Mouse (Mus musculus): ENCODE results near the gene Gm49337. TPM values are rescaled to one million over a fixed set of nuclear protein-coding genes. Genes with fewer than 3 reads are reported as not detected.

The Gm49337 gene
- polyA plus RNA-seq (2016; fragmentation: Nextera tagmentation; extraction: Ambion mirVana) = not detected in 2 replicates

DNA sequence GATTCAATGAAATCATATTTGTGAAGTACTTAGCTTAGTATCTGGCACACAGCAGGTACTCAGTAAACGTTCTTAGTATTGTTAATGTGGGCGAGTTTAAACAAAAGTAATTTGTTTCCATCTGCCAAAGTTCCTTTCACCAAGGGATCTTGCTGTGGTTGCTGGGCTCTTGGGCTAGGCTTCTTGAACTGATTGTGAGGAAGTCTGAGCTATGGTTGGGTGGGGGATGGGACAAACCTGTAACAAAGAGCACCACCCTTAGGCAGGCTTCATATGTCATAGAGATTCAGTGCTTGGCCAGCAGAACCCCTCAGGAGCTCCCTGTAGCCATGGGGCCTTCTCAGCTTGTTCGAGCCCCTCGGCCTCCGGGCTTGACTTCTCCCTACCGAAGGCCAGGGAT lies at the start of gene Gm49337, which contains the start of gene 1700042G07Rik:
TSS of gene Gm49337 (plus strand) at position 313 of the 400 bp plus-strand sequence.
TSS of gene 1700042G07Rik (plus strand) at position 301 of the 400 bp plus-strand sequence.
- H3K4me1 ChIP-seq (replicated peaks) = peaks cover 29% of the 10 kb centered on the region

DNA sequence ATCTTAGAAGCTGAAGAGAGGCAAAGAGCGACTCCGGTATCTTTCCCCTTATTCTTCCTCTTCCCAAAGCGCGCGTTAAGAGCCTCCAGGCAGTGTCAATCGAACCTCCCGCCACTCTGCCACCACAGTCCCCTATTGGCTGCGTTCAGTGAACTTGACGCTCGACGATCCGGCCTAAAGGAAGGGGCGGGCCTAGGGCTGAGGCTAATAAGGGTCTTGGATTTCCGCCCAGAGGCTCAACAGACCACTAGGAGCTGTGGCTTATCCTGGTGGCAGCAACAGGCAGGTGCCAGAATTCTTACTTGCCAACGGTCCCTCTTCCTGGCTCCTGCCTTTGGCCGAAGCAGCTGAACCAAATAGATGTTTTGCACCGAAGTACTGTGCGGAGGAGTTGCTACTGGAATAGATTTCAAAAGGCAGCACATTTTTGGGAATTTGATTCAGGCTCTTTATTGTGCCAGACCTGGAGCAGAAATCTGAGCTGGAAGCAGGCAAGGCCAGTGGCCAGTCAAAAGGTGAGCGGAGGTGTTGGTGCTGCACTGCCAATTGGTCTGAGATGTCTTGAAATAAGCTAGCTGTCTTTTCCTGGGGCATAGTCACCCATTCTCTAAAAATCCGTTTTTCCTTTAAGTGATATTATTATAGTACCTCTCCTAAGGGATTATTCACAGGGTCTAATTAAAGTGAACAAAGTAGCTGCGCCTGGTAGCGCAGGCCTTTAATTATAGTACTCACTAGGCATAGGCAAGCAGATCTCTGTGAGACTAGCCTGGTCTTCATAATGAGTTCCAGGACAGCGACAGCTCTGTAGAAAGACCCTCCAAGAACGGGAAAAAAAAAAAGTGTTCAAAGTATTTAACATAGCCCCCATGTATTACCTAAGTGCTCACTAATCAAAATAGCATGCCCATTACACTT lies 49.3 kb upstream of the Gm49337 start, which contains the start of the genes Rad54l and Pomgnt1:
TSS of gene Rad54l (minus strand) at position 89 of the 918 bp plus-strand sequence.
TSS of gene Pomgnt1 (plus strand) at position 239 of the 918 bp plus-strand sequence.
- Histone ChIP-seq H3K4me1 (replicated peaks) (peaks cover 13% of the 10 kb centered on the region), H3K9ac (replicated peaks) (peak within 1 kb of the TSS; percentile 66), H3K4me2 (peak within 1 kb of the TSS; percentile 73), H3K36me3 (peaks cover 14% of the 10 kb centered on the region), H3K27me3 (no peaks in the 10 kb centered on the region), H3K9me3 (no peaks in the 10 kb centered on the region), H3K27ac (peak within 1 kb of the TSS; percentile 69), H3K4me3 (replicated peaks) (peak within 1 kb of the TSS; percentile 53)
- WGBS = 2% methylated on average over 24 of the region's 24 CpGs
- peak; percentile 98 for ATAC-seq (ENCODE audit: insufficient number of reproducible peaks, insufficient read depth, low FRiP score, low TSS enrichment, low read depth)

More for the DNA sequence above, at the start of gene Gm49337, which contains the start of gene 1700042G07Rik:
- no peak within 1 kb of the TSS for H3K27ac ChIP-seq
- H3K9ac ChIP-seq (replicated peaks) = no peak within 1 kb of the TSS
- H3K4me2 ChIP-seq = no peak within 1 kb of the TSS
- no peaks in the 10 kb centered on the region for H3K27me3 ChIP-seq
- H3K4me3 ChIP-seq (replicated peaks) = no peak within 1 kb of the TSS
- ATAC-seq (ENCODE audit: insufficient number of reproducible peaks, insufficient read depth, low FRiP score, low TSS enrichment, low read depth) = no peak
- H3K9me3 ChIP-seq = no peaks in the 10 kb centered on the region
- 87% methylated on average over 6 of the region's 6 CpGs for WGBS
- H3K36me3 ChIP-seq = no peaks in the 10 kb centered on the region

DNA sequence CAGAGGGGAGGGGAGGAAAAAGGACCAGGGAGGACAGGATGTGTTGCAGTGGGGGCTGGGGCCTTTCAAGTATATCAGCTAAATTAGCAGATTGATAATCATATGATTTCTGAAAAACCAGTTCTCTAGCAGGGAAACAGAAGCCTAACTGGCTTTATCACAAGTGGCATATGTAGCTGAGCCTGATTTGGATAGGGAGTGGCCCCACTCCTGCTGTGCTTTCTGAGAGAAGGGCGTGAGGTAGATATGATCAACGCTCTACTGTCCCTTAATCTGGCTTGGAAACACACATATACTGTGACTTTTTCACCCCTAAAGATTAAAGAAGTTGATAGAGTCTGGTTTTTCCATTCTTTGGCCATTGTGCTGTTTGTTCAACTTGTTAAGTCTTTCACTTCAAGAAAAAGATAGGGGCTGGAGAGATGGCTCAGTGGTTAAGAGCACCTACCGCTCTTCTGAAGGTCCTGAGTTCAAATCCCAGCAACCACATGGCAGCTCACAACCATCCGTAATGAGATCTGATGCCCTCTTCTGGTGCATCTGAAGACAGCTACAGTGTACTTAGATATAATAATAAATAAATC lies 47.3 kb upstream of the Gm49337 start:
- no peaks in the 10 kb centered on the region for H3K27me3 ChIP-seq
- WGBS = 94% methylated on average over 4 of the region's 4 CpGs
- ATAC-seq (ENCODE audit: insufficient number of reproducible peaks, insufficient read depth, low FRiP score, low TSS enrichment, low read depth) = no peak

DNA sequence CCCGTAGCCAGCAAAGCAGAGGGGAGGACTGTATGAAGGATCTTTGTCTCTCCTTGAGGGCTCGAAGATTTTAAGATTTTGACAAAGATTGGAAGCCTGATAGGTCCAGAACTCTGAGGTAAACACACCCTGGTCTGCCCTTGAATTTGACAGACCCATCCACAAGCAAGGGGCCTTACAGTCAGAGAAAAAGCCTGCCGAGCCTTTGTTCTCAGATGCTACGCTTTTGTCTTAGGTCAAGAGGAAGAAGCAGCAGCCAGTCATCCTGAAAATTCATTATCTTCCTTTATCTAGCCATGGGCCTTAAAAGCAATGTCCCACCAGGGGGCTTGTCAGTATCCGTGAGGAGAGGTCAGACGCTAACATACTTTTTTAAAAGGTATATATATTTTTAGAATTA lies 45.2 kb upstream of the Gm49337 start:
- no peak overlapping the region for H3K9ac ChIP-seq (replicated peaks)
- no peaks in the 10 kb centered on the region for H3K36me3 ChIP-seq
- peaks cover 10% of the 10 kb centered on the region for H3K4me1 ChIP-seq (replicated peaks)
- H3K4me3 ChIP-seq (replicated peaks) = no peak overlapping the region
- ATAC-seq (ENCODE audit: insufficient number of reproducible peaks, insufficient read depth, low FRiP score, low TSS enrichment, low read depth) = no peak
- 80% methylated on average over 6 of the region's 6 CpGs for WGBS
- no peak overlapping the region for H3K27ac ChIP-seq
- H3K27me3 ChIP-seq = no peaks in the 10 kb centered on the region
- H3K9me3 ChIP-seq = no peaks in the 10 kb centered on the region
- no peak overlapping the region for H3K4me2 ChIP-seq

More for the DNA sequence above, 47.3 kb upstream of the Gm49337 start:
- H3K9me3 ChIP-seq = no peaks in the 10 kb centered on the region
- H3K27ac ChIP-seq = no peak overlapping the region
- peaks cover 13% of the 10 kb centered on the region for H3K4me1 ChIP-seq (replicated peaks)
- H3K36me3 ChIP-seq = no peaks in the 10 kb centered on the region
- no peak overlapping the region for H3K9ac ChIP-seq (replicated peaks)
- H3K4me2 ChIP-seq = no peak overlapping the region
- H3K4me3 ChIP-seq (replicated peaks) = no peak overlapping the region

DNA sequence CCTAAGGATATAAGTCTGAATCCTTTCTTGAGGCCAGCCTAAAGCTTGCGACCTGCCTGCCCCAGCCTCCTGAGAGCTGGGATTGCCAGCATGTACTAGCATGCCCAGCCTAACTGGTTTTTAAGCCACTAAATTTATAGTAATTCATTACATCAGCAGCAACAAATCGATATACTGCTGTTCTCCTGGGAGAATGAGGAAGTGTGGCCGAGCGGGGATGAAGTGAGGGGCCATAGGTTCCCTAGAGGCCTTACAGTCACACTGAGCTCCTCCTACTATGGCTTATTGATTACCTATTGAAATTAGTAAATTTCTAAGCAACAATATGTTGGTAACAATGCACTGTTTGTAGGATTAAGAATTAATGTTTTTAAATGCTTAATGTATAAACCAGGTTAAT lies 40.1 kb upstream of the Gm49337 start:
- no peak overlapping the region for H3K4me3 ChIP-seq (replicated peaks)
- 90% methylated on average over 4 of the region's 4 CpGs for WGBS
- no peaks in the 10 kb centered on the region for H3K4me1 ChIP-seq (replicated peaks)
- ATAC-seq (ENCODE audit: insufficient number of reproducible peaks, insufficient read depth, low FRiP score, low TSS enrichment, low read depth) = no peak
- H3K27ac ChIP-seq = no peak overlapping the region
- no peak overlapping the region for H3K4me2 ChIP-seq
- no peak overlapping the region for H3K9ac ChIP-seq (replicated peaks)
- no peaks in the 10 kb centered on the region for H3K9me3 ChIP-seq
- no peaks in the 10 kb centered on the region for H3K27me3 ChIP-seq
- H3K36me3 ChIP-seq = no peaks in the 10 kb centered on the region

DNA sequence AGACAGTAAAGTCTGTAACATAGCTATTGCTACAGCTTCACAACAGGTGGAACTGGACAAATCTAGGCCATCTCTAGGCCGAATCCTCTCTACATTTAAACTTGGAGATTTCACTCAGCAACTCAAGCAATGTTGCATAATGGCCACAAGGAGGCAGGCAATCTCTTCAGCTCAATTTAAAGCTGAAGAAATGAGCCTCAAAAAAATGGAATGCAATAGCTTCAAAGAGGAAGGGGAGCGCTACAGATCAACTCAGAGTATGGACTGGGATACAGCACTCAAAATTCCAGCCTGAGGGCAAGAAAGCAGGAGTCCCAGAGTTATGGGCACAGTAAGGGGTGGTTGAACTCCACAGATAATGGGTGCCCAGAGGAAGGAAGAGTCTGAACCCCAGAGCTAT lies 38.2 kb upstream of the Gm49337 start:
- Histone ChIP-seq H3K4me2 (no peak overlapping the region), H3K4me3 (replicated peaks) (no peak overlapping the region), H3K27ac (no peak overlapping the region), H3K4me1 (replicated peaks) (no peaks in the 10 kb centered on the region), H3K9ac (replicated peaks) (no peak overlapping the region), H3K36me3 (no peaks in the 10 kb centered on the region), H3K27me3 (no peaks in the 10 kb centered on the region), H3K9me3 (no peaks in the 10 kb centered on the region)
- ATAC-seq (ENCODE audit: insufficient number of reproducible peaks, insufficient read depth, low FRiP score, low TSS enrichment, low read depth) = no peak
- WGBS = 25% methylated on average over 2 of the region's 2 CpGs

DNA sequence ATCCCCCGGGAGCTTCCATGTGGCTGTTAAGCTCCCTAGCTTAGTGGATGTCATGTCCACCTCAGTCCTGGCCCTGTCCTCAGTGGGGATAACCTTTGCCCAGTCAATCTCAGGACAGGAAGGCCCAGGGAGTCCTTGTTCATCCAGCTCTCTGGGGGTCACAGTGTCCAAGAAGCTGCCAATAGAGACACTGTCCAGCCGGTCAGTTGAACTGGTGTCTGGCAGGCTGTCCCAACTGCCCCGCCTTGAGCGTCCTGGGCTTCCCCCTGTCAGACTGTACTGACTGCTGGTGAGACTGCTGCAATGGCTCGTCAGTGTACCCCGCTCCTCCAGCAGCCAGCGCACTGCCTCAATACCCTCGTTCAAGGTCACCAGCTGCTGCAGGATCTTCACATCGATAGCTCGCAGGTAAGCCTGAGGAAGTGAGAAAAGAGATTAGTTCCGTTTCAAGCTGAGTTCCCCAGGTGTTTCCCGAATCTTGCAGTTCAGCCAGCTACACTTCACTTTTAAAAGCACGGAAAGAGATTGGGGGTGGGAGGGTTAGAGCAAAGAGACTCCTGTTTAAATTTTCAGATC lies 35.7 kb upstream of the Gm49337 start:
- WGBS = 46% methylated on average over 13 of the region's 13 CpGs
- Histone ChIP-seq H3K9ac (replicated peaks) (no peak overlapping the region), H3K9me3 (no peaks in the 10 kb centered on the region), H3K4me1 (replicated peaks) (no peaks in the 10 kb centered on the region), H3K4me3 (replicated peaks) (no peak overlapping the region), H3K36me3 (no peaks in the 10 kb centered on the region), H3K27ac (no peak overlapping the region), H3K27me3 (peaks cover 5% of the 10 kb centered on the region; the same call in 1 of the 2 replicates), H3K4me2 (no peak overlapping the region)
- no peak for ATAC-seq (ENCODE audit: insufficient number of reproducible peaks, insufficient read depth, low FRiP score, low TSS enrichment, low read depth)

DNA sequence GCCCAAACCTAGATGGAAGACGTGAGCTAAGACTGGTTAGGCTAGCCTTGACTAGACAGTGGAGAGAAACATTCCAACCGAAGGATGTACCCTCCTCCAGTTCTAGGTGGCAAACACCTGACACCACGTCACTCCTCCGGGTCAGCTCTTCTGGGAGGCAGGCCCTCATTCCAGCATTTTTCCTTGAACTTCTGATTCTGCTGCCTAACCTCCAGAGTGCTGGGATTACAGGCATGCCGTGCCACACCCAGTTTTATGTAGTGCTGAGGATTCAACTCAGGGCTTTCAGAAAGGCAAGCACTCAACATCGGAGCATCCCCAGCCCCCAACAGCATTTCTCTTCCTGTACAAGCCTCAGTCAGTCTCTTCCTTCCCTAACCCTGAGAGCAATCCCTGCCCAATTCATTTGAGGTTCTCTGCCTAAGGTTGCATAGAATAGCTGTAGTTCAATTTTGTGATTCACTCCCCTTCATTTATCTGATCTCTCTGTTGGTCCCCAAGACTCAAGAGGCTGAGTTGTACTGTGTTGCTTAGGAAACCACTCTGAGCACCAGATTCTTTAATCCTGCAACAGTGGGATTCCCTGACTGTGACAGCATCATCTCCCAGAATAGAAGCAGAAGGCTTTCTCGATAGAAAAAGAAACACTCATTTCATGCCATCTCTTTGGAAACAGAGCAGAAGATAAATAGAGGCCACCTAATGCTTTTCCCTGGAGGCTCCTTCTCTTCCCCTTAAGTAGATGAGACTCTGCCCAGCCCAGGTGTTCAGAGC lies 32.2 kb upstream of the Gm49337 start:
- no peak overlapping the region for H3K4me2 ChIP-seq
- H3K9me3 ChIP-seq = no peaks in the 10 kb centered on the region
- ATAC-seq (ENCODE audit: insufficient number of reproducible peaks, insufficient read depth, low FRiP score, low TSS enrichment, low read depth) = no peak
- no peak overlapping the region for H3K9ac ChIP-seq (replicated peaks)
- peaks cover 21% of the 10 kb centered on the region for H3K27me3 ChIP-seq
- H3K36me3 ChIP-seq = no peaks in the 10 kb centered on the region
- WGBS = 84% methylated on average over 7 of the region's 7 CpGs
- H3K4me3 ChIP-seq (replicated peaks) = no peak overlapping the region
- no peak overlapping the region for H3K27ac ChIP-seq
- H3K4me1 ChIP-seq (replicated peaks) = peaks cover 8% of the 10 kb centered on the region

DNA sequence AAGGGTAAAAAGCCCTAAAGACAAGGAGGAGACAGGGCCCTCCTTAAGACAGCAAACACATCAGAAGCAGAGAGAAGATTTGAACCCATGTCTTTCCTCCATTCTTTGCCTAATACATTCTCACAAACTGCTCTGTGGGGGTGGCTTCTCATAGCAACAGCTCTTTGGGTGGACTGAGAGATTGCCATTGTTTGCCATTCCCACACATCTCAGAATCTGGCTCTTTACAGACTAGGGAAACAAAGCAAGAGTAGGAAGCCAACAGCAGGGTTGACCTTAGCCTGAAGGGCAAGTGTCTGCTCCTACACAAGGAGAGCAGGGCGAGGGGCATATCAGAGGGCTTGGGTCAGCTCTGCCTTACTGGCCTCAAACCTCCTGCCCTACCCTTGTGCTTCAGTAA lies 31.4 kb upstream of the Gm49337 start:
- no peak overlapping the region for H3K4me3 ChIP-seq (replicated peaks)
- H3K4me1 ChIP-seq (replicated peaks) = peaks cover 8% of the 10 kb centered on the region
- ATAC-seq (ENCODE audit: insufficient number of reproducible peaks, insufficient read depth, low FRiP score, low TSS enrichment, low read depth) = no peak
- H3K9me3 ChIP-seq = no peaks in the 10 kb centered on the region
- H3K27me3 ChIP-seq = peaks cover 21% of the 10 kb centered on the region
- no peak overlapping the region for H3K9ac ChIP-seq (replicated peaks)
- H3K27ac ChIP-seq = no peak overlapping the region
- no peaks in the 10 kb centered on the region for H3K36me3 ChIP-seq
- WGBS = 83% methylated on average over 1 of the region's 1 CpGs
- no peak overlapping the region for H3K4me2 ChIP-seq

DNA sequence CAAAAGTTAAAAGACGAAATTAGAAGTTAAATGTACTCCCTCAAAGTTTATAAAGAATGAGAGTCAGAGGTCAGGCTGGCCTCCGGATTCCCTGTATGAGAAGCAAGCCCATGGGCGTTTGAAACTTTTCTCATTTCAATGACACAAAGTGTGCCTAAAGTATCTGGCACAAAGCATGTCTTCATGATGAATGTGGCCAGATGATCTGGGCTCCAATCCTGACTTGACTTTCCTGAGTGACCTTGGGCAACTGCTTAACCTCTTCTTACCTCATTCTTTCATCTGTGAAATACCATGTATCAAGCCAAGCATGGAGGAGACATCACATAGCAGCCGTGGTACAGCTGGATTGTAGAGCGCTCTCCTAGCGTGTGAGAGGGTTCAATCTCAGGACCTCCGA lies 30.9 kb upstream of the Gm49337 start:
- no peak for ATAC-seq (ENCODE audit: insufficient number of reproducible peaks, insufficient read depth, low FRiP score, low TSS enrichment, low read depth)
- Histone ChIP-seq H3K36me3 (no peaks in the 10 kb centered on the region), H3K27me3 (peaks cover 21% of the 10 kb centered on the region), H3K4me1 (replicated peaks) (peaks cover 8% of the 10 kb centered on the region), H3K4me3 (replicated peaks) (no peak overlapping the region), H3K9ac (replicated peaks) (no peak overlapping the region), H3K27ac (no peak overlapping the region), H3K4me2 (no peak overlapping the region), H3K9me3 (no peaks in the 10 kb centered on the region)
- WGBS = 80% methylated on average over 7 of the region's 7 CpGs
